Mouse (Mus musculus) adipocyte (in vitro differentiated cells): ENCODE results near the gene Ptprk.

Experiments
- DNase-seq: peaks from one replicate; pipeline ENCODE4 v3.0.0-alpha.2; 2016; ENCODE audit warnings: low spot score

Ptprk gene

DNA sequence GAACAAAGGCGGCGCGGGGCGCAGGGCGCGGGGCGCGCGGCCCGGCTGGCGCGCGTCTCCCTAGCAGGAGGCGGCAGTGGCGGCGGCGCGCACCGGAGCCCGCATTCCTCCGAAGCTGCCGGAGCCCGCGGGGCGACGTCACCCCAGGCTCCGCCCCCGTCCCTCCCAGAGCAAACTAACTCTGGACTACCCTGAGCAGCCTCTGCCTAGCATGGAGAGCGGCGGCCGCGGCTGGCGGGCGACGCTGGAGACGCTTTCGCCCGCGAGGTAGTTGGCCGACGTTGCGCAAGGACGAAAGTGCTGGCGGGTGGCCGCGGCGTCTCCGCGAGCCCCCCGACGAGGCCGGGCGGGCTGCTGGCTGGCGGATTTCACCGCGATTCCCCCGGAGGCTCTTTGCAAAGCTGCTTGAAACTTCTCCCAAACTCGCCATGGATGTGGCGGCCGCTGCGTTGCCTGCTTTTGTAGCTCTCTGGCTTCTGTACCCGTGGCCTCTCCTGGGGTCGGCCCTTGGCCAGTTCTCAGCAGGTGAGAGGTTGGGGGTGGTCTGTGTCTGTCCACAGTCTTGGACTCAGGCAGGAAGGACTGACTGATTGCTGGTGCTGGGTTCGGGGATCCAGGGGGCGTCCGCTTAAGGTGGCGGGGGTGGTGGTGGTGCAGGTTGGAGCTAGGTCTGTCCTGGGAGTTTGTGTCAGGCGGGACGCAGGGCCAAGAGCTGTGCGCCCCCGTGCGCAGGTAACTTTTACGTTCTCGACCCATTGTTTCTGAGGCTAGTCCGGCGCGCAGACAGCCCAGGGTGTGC, at the start of gene Ptprk:
Gene Ptprk (plus strand): TSS at position 168 of the 799 bp plus-strand sequence.
- DNase-seq = peak; percentile 87

DNA sequence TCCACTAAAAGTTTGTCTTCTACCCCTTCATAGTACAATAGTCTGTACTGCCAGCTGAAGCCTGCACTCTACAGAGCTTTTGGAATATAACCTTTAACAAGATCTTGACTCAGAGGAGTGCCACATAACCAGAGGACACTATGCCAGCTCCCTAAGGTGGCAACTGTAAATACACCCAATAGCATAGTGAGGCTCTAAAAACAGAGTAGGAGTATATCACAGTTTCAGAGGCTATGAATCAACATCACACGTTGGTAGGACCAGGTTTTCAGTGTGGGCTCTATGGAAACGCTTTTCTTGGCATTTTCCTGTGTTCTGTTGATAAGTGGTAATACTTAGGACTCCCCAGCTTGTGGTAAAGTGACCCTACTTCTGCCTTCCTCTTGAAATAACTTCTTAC, 46.8 kb upstream of the Ptprk start:
- no peak for DNase-seq

DNA sequence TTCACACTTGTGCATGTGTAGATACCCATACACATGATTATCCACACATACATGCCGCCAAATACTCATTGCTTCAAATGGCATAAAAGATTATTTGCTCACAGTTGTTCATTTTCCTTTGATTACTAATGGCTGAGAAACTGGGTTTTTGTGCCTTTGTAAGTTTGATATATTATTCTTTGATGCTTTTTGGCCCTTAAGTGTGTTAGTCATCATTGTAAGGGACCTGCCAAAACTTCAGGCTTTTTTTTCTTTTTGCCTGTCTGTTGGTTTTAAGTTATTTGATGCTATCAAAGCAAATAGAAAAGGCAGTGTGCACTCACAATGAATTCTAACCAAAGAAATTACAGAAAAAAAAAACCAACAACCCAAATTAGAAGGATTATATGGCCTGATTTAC, 38.2 kb upstream of the Ptprk start:
- DNase-seq = no peak

- no peak for DNase-seq
Observed at GRCm38 (mm10) chr10:28054764-28055163, 19.9 kb upstream of the Ptprk start.

- no peak for DNase-seq
Observed at GRCm38 (mm10) chr10:28059222-28059621, 15.4 kb upstream of the Ptprk start.

GRCm38 (mm10) chr10:28067997-28068396, 6.6 kb upstream of the Ptprk start:
- DNase-seq = no peak

- peak; percentile 63 for DNase-seq
Observed at GRCm38 (mm10) chr10:28073991-28074652, 498 bp upstream of the Ptprk start.

GRCm38 (mm10) chr10:28075491-28076035, 943 bp downstream of the Ptprk start:
- DNase-seq = peak; percentile 48

GRCm38 (mm10) chr10:28076036-28076855, 1.6 kb downstream of the Ptprk start:
- no peak for DNase-seq

DNA sequence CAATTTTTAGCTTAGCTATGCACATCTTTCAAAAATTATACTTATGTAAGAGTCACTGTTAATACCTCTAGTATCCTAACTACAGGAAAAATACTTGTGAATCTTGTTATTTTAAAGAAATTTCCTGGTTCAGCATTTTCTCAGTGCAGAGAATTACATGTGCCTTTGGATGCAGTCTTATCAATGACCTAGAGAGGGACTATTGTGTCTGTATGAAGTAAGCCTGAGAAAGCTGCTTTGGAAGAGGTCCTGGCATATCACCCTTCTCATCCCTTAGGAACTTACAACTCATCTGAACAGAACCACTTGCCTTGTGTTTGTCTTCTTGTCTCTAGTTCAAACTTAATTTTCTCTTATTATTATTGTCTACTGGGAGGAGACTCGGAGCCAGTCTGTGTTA, 3.6 kb downstream of the Ptprk start:
- DNase-seq = peak; percentile 17

- DNase-seq = no peak
Observed at GRCm38 (mm10) chr10:28081221-28081620, 6.6 kb downstream of the Ptprk start.

- DNase-seq = no peak
Observed at GRCm38 (mm10) chr10:28083183-28083582, 8.6 kb downstream of the Ptprk start.

DNA sequence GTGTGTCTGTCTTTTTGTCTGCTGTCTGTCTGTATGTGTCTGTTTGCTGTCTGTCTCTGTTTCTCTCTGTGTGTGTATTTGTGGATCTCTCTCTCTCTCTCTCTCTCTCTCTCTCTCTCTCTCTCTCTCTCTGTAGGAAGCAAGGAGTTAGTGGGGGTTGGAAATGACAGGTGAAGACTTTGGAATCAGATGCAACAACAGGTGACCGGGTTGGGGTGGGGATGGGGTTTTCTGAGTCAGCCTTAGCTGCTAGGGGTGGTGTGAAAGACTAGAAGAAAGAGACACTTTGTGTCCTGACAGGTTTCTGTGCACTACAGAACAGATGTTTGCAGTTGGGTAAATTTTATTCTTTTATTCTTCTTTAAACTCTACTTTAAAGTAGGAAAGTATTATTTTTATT, 9.0 kb downstream of the Ptprk start:
- no peak for DNase-seq

DNA sequence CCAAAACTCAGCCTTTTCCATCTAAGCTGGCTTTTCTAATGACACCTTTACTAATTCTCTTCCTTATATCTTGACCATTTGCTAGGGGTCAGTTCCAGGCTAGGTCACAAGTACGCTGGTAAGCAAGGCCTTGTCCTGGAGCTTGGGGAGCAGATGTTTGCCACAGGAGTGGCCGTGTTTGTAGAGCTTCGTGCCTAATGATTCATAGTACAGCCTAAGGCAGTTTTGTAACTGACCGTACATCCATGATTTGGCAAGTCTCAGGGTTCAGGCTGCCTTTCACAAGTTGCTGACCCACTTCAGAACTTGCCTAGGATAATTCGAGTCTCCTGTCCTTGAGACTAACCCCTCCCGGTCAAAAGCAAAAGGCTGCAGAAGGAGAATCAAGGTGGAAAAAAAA, 12.7 kb downstream of the Ptprk start:
- peak; percentile 45 for DNase-seq

DNA sequence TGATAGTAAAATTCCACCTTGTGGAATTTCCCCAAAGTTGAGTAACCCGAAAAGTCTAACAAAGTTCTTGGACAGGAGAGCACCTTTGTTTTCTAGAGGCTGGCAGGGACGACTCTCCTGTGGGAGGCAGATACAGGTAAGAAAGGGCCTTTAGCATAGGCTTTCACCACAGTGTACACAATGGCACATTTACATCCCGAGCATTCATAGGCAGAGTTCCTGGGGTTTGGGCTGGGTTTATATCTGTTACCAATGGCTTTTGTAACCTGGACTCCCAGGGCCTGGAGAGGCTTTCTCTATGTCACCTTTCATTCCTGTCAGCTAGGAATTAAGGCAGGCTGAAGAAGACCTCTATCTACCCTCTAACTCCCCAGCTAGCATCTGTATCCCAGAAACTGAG, 13.1 kb downstream of the Ptprk start:
- DNase-seq = no peak

DNA sequence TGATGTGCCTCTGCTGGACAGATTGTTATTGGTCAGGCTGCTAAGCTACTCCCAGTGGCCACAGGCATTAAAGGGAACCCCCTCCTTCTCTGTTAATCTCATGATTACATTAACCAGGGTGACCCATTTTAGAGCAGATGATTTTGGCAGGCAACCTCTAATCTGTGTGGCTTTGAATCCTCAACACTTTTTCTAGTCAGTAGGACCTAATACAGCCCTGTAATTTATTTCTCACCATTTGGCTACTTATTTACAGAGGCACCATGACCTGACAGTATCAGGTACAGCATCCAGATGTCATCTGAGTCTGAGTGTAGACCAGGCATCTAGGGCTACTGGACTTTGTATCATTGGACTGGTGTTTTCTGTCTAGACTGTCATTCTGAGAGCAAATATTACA, 21.4 kb downstream of the Ptprk start:
- no peak for DNase-seq

DNA sequence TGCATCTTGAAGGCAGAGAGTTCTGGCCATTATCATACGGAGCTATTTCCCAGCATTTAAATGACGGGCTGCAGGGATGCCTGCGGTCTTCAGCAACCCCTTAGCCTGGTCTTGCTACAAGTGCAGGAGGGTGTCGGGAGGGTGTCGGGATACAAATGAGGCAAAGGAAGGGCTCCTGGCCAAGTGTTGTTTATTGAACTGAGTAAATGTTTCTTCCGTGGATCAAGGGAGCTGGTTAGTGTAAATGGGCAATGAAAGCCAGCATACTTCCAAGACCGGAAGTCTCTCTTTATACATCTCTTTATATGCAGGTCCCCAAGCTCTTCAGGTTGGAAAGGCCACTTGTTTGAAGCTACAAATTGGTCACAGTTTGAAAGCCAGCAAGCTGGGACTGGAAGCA, 23.0 kb downstream of the Ptprk start:
- no peak for DNase-seq

DNA sequence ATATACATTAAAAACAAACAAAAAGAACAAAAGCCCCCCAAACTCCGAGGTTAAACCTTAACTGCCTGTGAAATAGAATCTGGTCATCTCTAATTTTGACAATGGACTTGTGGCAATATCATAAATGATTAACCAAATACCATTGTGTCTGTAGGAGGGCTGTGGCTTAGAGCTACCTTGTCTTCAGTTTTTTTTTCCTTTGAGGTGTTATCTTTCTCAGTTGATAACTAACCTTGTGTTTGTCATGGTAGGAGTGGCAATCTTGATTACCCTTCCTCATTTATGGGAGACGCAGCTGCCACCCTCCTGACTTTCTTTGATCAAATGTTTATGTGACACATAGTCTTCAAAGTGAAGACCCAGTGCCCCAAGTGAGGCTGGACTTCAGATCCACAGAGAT, 24.3 kb downstream of the Ptprk start:
- DNase-seq = no peak

GRCm38 (mm10) chr10:28103406-28103906, 28.8 kb downstream of the Ptprk start:
- DNase-seq = no peak

DNA sequence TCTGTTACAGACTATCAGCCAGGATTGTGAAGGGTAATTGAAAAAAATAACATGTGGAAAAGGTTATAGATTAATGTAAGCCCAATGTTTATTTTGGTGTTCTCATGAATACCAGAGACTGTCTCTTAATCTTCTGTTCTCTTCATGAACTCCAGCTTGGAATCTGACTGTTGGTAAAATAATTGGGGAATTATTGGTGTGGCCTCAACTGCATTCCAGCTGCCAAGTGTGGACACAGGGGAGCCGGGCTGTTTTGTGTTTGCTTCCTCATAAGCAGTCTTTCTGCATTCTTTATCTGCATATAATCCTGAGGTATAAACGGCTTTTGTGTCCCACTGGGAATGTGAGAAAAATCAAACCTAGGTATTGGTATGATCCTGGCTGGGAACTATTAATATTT, 29.3 kb downstream of the Ptprk start:
- DNase-seq = peak; percentile 40

GRCm38 (mm10) chr10:28105247-28105646, 30.6 kb downstream of the Ptprk start:
- no peak for DNase-seq
